Mouse (Mus musculus) embryonic facial prominence, embryonic 14.5 days (tissue): ENCODE results near the gene Otub2. TPM values are rescaled to one million over a fixed set of nuclear protein-coding genes. Genes with fewer than 3 reads are reported as not detected.
"Not testable (repeated sequence)": the region's sequence is repeated elsewhere in the genome, so short reads cannot be mapped to it uniquely, and the experiment has no call there.

ENCODE experiments used
- ATAC-seq: fragments of 200-750 bp; cut with Nextera tagmentation; 2 replicates; pipeline ENCODE4 v1.8.0; 2017; ENCODE audit warnings: low read depth, moderate number of reproducible peaks, moderate TSS enrichment
- DNase-seq: peaks from one replicate; pipeline ENCODE4 v3.0.0-alpha.2; 2015; ENCODE audit warnings: low spot score
- H3K27ac ChIP-seq: fragments of 300-500 bp; sonication (generic); replicated peaks from 2 replicates; pipeline ENCODE4 v1.5.1; 2014; ENCODE audit warnings: low read depth, mild to moderate bottlenecking, low read length, moderate library complexity
- H3K27me3 ChIP-seq: fragments of 300-500 bp; sonication (generic); replicated peaks from 2 replicates; pipeline ENCODE4 v1.6.1; 2014; ENCODE audit warnings: low read length; ENCODE audit not compliant: control insufficient read depth, insufficient read depth
- H3K36me3 ChIP-seq: fragments of 300-500 bp; sonication (generic); 2 replicates; pipeline ENCODE4 v1.6.1; 2014; ENCODE audit warnings: low read length, mixed read lengths; ENCODE audit not compliant: control insufficient read depth, insufficient read depth
- H3K4me1 ChIP-seq: fragments of 300-500 bp; sonication (generic); 2 replicates; pipeline ENCODE4 v1.6.1; 2014; ENCODE audit warnings: antibody characterized with exemption, low read length; ENCODE audit not compliant: control insufficient read depth, insufficient read depth
- H3K4me2 ChIP-seq: fragments of 300-500 bp; sonication (generic); 2 replicates; pipeline ENCODE4 v1.6.1; 2014; ENCODE audit warnings: low read depth, mild to moderate bottlenecking, low read length, moderate library complexity, mixed read lengths
- H3K4me3 ChIP-seq: fragments of 300-500 bp; sonication (generic); 2 replicates; pipeline ENCODE4 v1.5.1; 2014; ENCODE audit warnings: low read depth, mild to moderate bottlenecking, low read length
- H3K9ac ChIP-seq: fragments of 300-500 bp; sonication (generic); 2 replicates; pipeline ENCODE4 v1.6.1; 2014; ENCODE audit warnings: low read depth, mild to moderate bottlenecking, low read length, moderate library complexity, mixed read lengths
- H3K9me3 ChIP-seq: fragments of 300-500 bp; sonication (generic); 2 replicates; pipeline ENCODE4 v1.6.1; 2016; ENCODE audit warnings: low read length; ENCODE audit not compliant: control insufficient read depth
- WGBS: fragments of 180-500 bp; shearing (Covaris S2); extraction: QIAGEN DNeasy Blood & Tissue Kit; methylation state at CpG from one replicate; pipeline ENCODE4 v1.1.7; 2014; 5-methylcytosine and 5-hydroxymethylcytosine counted together
- polyA plus RNA-seq: library from polyadenylated mRNA; unstranded; fragments of >200 nt; fragmentation: Nextera tagmentation; extraction: Ambion mirVana; gene quantifications from 2 replicates; pipeline ENCODE4 v1.2.1, GENCODE M21; 2014

The Otub2 gene
- polyA plus RNA-seq, 1 experiment from 2014 or later: 11.9 TPM

GRCm38 (mm10) chr12:103444261-103444660 lies 55.8 kb downstream of the Otub2 start:
- not testable (repeated sequence) for H3K36me3 ChIP-seq, H3K4me2 ChIP-seq, ATAC-seq

GRCm38 (mm10) chr12:103445060-103445459 lies 56.6 kb downstream of the Otub2 start:
- Histone ChIP-seq H3K36me3 (no peaks in the 10 kb centered on the region), H3K4me2 (no peak overlapping the region), H3K27ac (no peak overlapping the region), H3K4me1 (no peaks in the 10 kb centered on the region), H3K27me3 (no peaks in the 10 kb centered on the region), H3K9me3 (no peaks in the 10 kb centered on the region), H3K4me3 (no peak overlapping the region), H3K9ac (no peak overlapping the region)
- 72% methylated on average over 3 of the region's 3 CpGs for WGBS
- DNase-seq (no peak), ATAC-seq (no peak)

More at GRCm38 (mm10) chr12:103444261-103444660, 55.8 kb downstream of the Otub2 start:
- H3K27ac ChIP-seq, H3K4me3 ChIP-seq, H3K9me3 ChIP-seq, H3K9ac ChIP-seq, H3K27me3 ChIP-seq, H3K4me1 ChIP-seq: not testable (repeated sequence)
- 44% methylated on average over 5 of the region's 7 CpGs for WGBS
- peak; percentile 1 for DNase-seq

GRCm38 (mm10) chr12:103453361-103453760 lies 64.9 kb downstream of the Otub2 start:
- Histone ChIP-seq H3K4me3 (no peak overlapping the region), H3K27ac (no peak overlapping the region), H3K9ac (no peak overlapping the region), H3K9me3 (no peaks in the 10 kb centered on the region), H3K36me3 (no peaks in the 10 kb centered on the region), H3K27me3 (no peaks in the 10 kb centered on the region), H3K4me2 (no peak overlapping the region), H3K4me1 (no peaks in the 10 kb centered on the region)
- ATAC-seq (no peak), DNase-seq (no peak)

Other genes with a start within 250 kb of the Otub2 start
- 0.57 and 1.9 TPM in 2 replicates for gene Prima1, start 146.5 kb upstream of the Otub2 start, polyA plus RNA-seq
- 0.21 TPM in 1 of 2 replicates, not detected in the other for gene Fam181a, start 77.7 kb upstream of the Otub2 start, polyA plus RNA-seq
- 21.1 and 22.0 TPM in 2 replicates for gene Asb2, start 32.7 kb upstream of the Otub2 start, polyA plus RNA-seq
- 0.29 and 0.69 TPM in 2 replicates for gene 9330161L09Rik, start 19.1 kb downstream of the Otub2 start, polyA plus RNA-seq
- gene Ddx24, start 37.1 kb downstream of the Otub2 start, polyA plus RNA-seq: 80.3 and 85.2 TPM in 2 replicates
- gene Ifi27, start 45.5 kb downstream of the Otub2 start, polyA plus RNA-seq: 69.9 and 72.5 TPM in 2 replicates
- 16.2 and 23.0 TPM in 2 replicates for gene Ifi27l2a, start 55.0 kb downstream of the Otub2 start, polyA plus RNA-seq
- not detected in 2 replicates for gene Ifi27l2b, start 68.5 kb downstream of the Otub2 start, polyA plus RNA-seq
- 1.2 and 1.5 TPM in 2 replicates for gene Ppp4r4, start 143.6 kb downstream of the Otub2 start, polyA plus RNA-seq
- gene Serpina10, start 242.8 kb downstream of the Otub2 start, polyA plus RNA-seq: not detected in 2 replicates